ENCODE assay signal across 8 mouse cellular contexts in the genomic region with DNA sequence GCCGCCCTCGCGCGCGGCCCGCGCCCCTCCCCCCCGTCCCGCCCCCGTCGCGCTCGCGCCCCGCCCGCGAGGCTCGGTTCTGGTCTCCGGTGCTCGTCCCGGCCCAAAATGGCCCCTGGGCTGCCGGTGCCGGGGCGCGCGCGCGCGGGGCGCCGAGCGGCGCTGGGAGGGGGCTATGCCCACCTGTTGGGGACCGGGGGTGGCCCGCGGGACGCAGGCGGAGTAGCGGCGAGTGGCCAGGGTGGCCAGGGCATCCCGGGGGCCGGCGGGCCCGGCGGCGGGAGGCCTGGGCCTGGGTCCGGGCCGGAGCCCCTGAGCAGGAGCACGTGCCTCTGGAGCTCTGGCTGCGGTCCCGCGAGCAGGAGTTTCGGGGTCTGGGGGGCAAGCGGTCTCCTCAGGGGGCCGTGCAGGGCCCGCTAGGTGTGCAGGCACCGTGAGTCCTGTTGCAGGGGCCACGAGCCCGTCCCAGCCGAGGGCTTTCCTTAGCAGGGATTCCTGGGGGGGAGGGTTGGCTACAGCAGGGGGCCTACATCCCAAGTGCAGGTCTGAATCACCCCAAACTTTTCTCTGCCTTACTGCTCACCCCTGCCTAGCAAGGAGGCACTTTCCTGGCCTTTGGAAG. TPM values are rescaled to one million over a fixed set of nuclear protein-coding genes. Genes with fewer than 3 reads are reported as not detected.
A peak's percentile ranks its signal among the peaks of the same experiment; 100 is the strongest.
DNase-seq lines count a peak whose midpoint lies in the region; ATAC-seq and TF ChIP-seq lines count a peak whose summit lies in the region.

No protein-coding gene starts in this region.

- WGBS in intestine, embryonic 15.5 days: 1% methylated on average over 47 of the region's 60 CpGs

- DNase-seq in left cerebral cortex, adult 2 months (ENCODE audit: extremely low spot score in 1 of 2, low spot score in 2 of 2): peak in 1 of 2 experiments; percentile 43
- DNase-seq in left cerebral cortex, adult 8-10 months (ENCODE audit: low spot score in 2 of 2): no peak
- DNase-seq in Patski (ENCODE audit: low read depth, low spot score): no peak
- DNase-seq in frontal cortex, postnatal 36 days (ENCODE audit: low spot score in 2 of 2): no peak

- H3K27ac ChIP-seq in left cerebral cortex, adult 2 months: peak overlapping the region; percentile 78
- H3K27ac ChIP-seq in intestine, embryonic 15.5 days: peak overlapping the region; percentile 78

- peaks cover 33% of the 10 kb centered on the region for H3K4me1 ChIP-seq in intestine, embryonic 15.5 days (replicated peaks)
- peaks cover 62% of the 10 kb centered on the region for H3K4me1 ChIP-seq in megakaryocyte, embryonic 14.5 days

- H3K36me3 ChIP-seq in intestine, embryonic 15.5 days: no peaks in the 10 kb centered on the region
- H3K36me3 ChIP-seq in megakaryocyte, embryonic 14.5 days (replicated peaks; ENCODE audit: low read length): peaks cover 24% of the 10 kb centered on the region

- H3K4me3 ChIP-seq in left cerebral cortex, adult 2 months: peak overlapping the region; percentile 75
- H3K4me3 ChIP-seq in intestine, embryonic 15.5 days (replicated peaks): peak overlapping the region; percentile 99
- H3K4me3 ChIP-seq in megakaryocyte, embryonic 14.5 days (replicated peaks): peak overlapping the region; percentile 93

- ATAC-seq in Patski: peak; percentile 10
- ATAC-seq in erythroid progenitor cell, adult 5-6 weeks (replicated peaks; ENCODE audit: low FRiP score, poor library complexity, severe bottlenecking): 0 out of 2 replicates have a peak, but pooled peaks have one; percentile 16
- peak; percentile 26 for ATAC-seq in intestine, embryonic 15.5 days
- ATAC-seq in monocyte, adult 5-6 weeks (replicated peaks; ENCODE audit: insufficient number of reproducible peaks, low FRiP score, low TSS enrichment, poor library complexity, severe bottlenecking): no peak

- in situ Hi-C loops in Patski (cut with MboI; ENCODE audit: low pct_unique_long_range_greater_than_20kb): no loop called here

- CTCF ChIA-PET in Patski (lab: Charles Lee): no interaction called here

- intact Hi-C loops in left cerebral cortex, adult 2 months (cut with DNase I): loop anchor here (2.0 kb wide), 1 partner anchor 24 kb away; a partner anchor contains a TSS

- H3K27me3 ChIP-seq in Patski: no peaks in the 10 kb centered on the region
- H3K27me3 ChIP-seq in intestine, embryonic 15.5 days (replicated peaks): no peaks in the 10 kb centered on the region; the same call in 1 of the 2 replicates
- peaks cover 30% of the 10 kb centered on the region for H3K27me3 ChIP-seq in megakaryocyte, embryonic 14.5 days (replicated peaks)

- peak overlapping the region; percentile 85 for H3K4me2 ChIP-seq in intestine, embryonic 15.5 days (replicated peaks)

- no peak for TF ChIP-seq CTCF in left cerebral cortex, adult 2 months (IDR thresholded peaks at IDR 0.05)
- no peak for TF ChIP-seq CTCF in Patski (IDR thresholded peaks at IDR 0.05)

- POLR2A ChIA-PET in Patski (lab: Charles Lee): interaction anchor here (1.0 kb wide), 1 partner anchor 25 kb away, joined by 3 read pairs; a partner anchor contains a TSS

- H3K9ac ChIP-seq in intestine, embryonic 15.5 days: peak overlapping the region; percentile 97

- H3K9me3 ChIP-seq in intestine, embryonic 15.5 days: no peaks in the 10 kb centered on the region
- H3K9me3 ChIP-seq in megakaryocyte, embryonic 14.5 days: no peaks in the 10 kb centered on the region

RNA-seq across cellular contexts. Expression of a gene that starts 0.6 kb away (rescaled TPM):
- total RNA-seq in left cerebral cortex, adult 2 months (2021): 10 to 100 TPM; 72.9 to 76.5 TPM
- 10 to 100 TPM; 70.5 to 74.5 (median 71.6) TPM for total RNA-seq in left cerebral cortex, adult 8-10 months (2022)
- polyA plus RNA-seq in Patski (2021): 95.8 TPM
- total RNA-seq in erythroid progenitor cell, adult 5-6 weeks (2015; ENCODE audit: low replicate concordance): 27.2 and 40.4 TPM in 2 replicates
- total RNA-seq in erythroid progenitor cell, adult 5-6 weeks (2017; ENCODE audit: low replicate concordance): 17.6 and 21.6 TPM in 2 replicates
- 11.3 and 11.5 TPM in 2 replicates for polyA plus RNA-seq in intestine, embryonic 15.5 days (2015; fragmentation: Nextera tagmentation; extraction: Ambion mirVana)
- polyA plus RNA-seq in megakaryocyte, embryonic 14.5 days (2012; ENCODE audit: insufficient read depth, low replicate concordance): 120 and 145 TPM in 2 replicates
- total RNA-seq in monocyte, adult 5-6 weeks (2017): 9.6 to 19.4 TPM (median 12.7 TPM) in 3 replicates

RNA-seq across cellular contexts. Expression of a gene that starts 24.3 kb away (rescaled TPM):
- under 1 TPM; 0.42 to 0.45 TPM for total RNA-seq in left cerebral cortex, adult 2 months (2021)
- total RNA-seq in left cerebral cortex, adult 8-10 months (2022): 1 to 10 TPM in 2 of 4 experiments, under 1 TPM in 2; 0.30 to 1.5 (median 0.96) TPM
- polyA plus RNA-seq in Patski (2021): not detected
- not detected in 2 replicates for total RNA-seq in erythroid progenitor cell, adult 5-6 weeks (2015; ENCODE audit: low replicate concordance)
- total RNA-seq in erythroid progenitor cell, adult 5-6 weeks (2017; ENCODE audit: low replicate concordance): not detected in 2 replicates
- polyA plus RNA-seq in intestine, embryonic 15.5 days (2015; fragmentation: Nextera tagmentation; extraction: Ambion mirVana): not detected in 2 replicates
- polyA plus RNA-seq in megakaryocyte, embryonic 14.5 days (2012; ENCODE audit: insufficient read depth, low replicate concordance): not detected in 2 replicates
- total RNA-seq in monocyte, adult 5-6 weeks (2017): 0.39 TPM in 1 of 3 replicates, not detected in the others

RNA-seq across cellular contexts. Expression of a gene that starts 41.4 kb away (rescaled TPM):
- total RNA-seq in left cerebral cortex, adult 2 months (2021): 100 to 1,000 TPM; 143 to 148 TPM
- total RNA-seq in left cerebral cortex, adult 8-10 months (2022): 100 to 1,000 TPM; 142 to 161 (median 148) TPM
- polyA plus RNA-seq in Patski (2021): 101 TPM
- 22.7 and 54.1 TPM in 2 replicates for total RNA-seq in erythroid progenitor cell, adult 5-6 weeks (2015; ENCODE audit: low replicate concordance)
- total RNA-seq in erythroid progenitor cell, adult 5-6 weeks (2017; ENCODE audit: low replicate concordance): 16.0 and 29.5 TPM in 2 replicates
- polyA plus RNA-seq in intestine, embryonic 15.5 days (2015; fragmentation: Nextera tagmentation; extraction: Ambion mirVana): 122 and 130 TPM in 2 replicates
- 6.1 and 14.4 TPM in 2 replicates for polyA plus RNA-seq in megakaryocyte, embryonic 14.5 days (2012; ENCODE audit: insufficient read depth, low replicate concordance)
- total RNA-seq in monocyte, adult 5-6 weeks (2017): 0.57 to 1.7 TPM in 2 of 3 replicates, not detected in the other

RNA-seq across cellular contexts. Expression of a gene that starts 47.5 kb away (rescaled TPM):
- total RNA-seq in left cerebral cortex, adult 2 months (2021): 10 to 100 TPM; 14.4 to 15.0 TPM
- 10 to 100 TPM; 12.4 to 18.7 (median 16.3) TPM for total RNA-seq in left cerebral cortex, adult 8-10 months (2022)
- 0.17 TPM for polyA plus RNA-seq in Patski (2021)
- total RNA-seq in erythroid progenitor cell, adult 5-6 weeks (2015; ENCODE audit: low replicate concordance): 106 and 143 TPM in 2 replicates
- total RNA-seq in erythroid progenitor cell, adult 5-6 weeks (2017; ENCODE audit: low replicate concordance): 93.8 and 176 TPM in 2 replicates
- polyA plus RNA-seq in intestine, embryonic 15.5 days (2015; fragmentation: Nextera tagmentation; extraction: Ambion mirVana): 426 and 430 TPM in 2 replicates
- 12.3 and 39.8 TPM in 2 replicates for polyA plus RNA-seq in megakaryocyte, embryonic 14.5 days (2012; ENCODE audit: insufficient read depth, low replicate concordance)
- total RNA-seq in monocyte, adult 5-6 weeks (2017): 1,094 to 1,293 TPM (median 1,104 TPM) in 3 replicates

RNA-seq across cellular contexts. Expression of a gene that starts 57.6 kb away (rescaled TPM):
- 1 to 10 TPM; 1.7 to 2.2 TPM for total RNA-seq in left cerebral cortex, adult 2 months (2021)
- total RNA-seq in left cerebral cortex, adult 8-10 months (2022): 1 to 10 TPM; 1.0 to 2.1 (median 1.6) TPM
- 9.7 TPM for polyA plus RNA-seq in Patski (2021)
- total RNA-seq in erythroid progenitor cell, adult 5-6 weeks (2015; ENCODE audit: low replicate concordance): 11.3 and 18.7 TPM in 2 replicates
- total RNA-seq in erythroid progenitor cell, adult 5-6 weeks (2017; ENCODE audit: low replicate concordance): 18.9 and 38.9 TPM in 2 replicates
- 25.3 and 25.5 TPM in 2 replicates for polyA plus RNA-seq in intestine, embryonic 15.5 days (2015; fragmentation: Nextera tagmentation; extraction: Ambion mirVana)
- polyA plus RNA-seq in megakaryocyte, embryonic 14.5 days (2012; ENCODE audit: insufficient read depth, low replicate concordance): 2.0 and 7.6 TPM in 2 replicates
- 3.6 to 8.8 TPM (median 4.8 TPM) in 3 replicates for total RNA-seq in monocyte, adult 5-6 weeks (2017)
